Mouse (Mus musculus) testis, postnatal 14 days (tissue): Measurements from ENCODE around the gene Kif17.

ENCODE experiments used
- DNase-seq: peaks from one replicate; pipeline ENCODE4 v3.0.0; 2021; ENCODE audit warnings: low spot score

Kif17 gene

GRCm38 (mm10) chr4:138250088-138250960 lies at the start of gene Kif17, which contains the start of gene Sh2d5:
Gene Kif17 (plus strand): TSS chr4:138250435.
Gene Sh2d5 (plus strand): TSS chr4:138250403.
- DNase-seq = peak; percentile 87

GRCm38 (mm10) chr4:138200769-138201168 lies 49.5 kb upstream of the Kif17 start:
- DNase-seq = no peak

GRCm38 (mm10) chr4:138201696-138202095 lies 48.5 kb upstream of the Kif17 start:
- DNase-seq = no peak

- no peak for DNase-seq
Observed at GRCm38 (mm10) chr4:138210116-138210515, 40.1 kb upstream of the Kif17 start.

- DNase-seq = no peak
Observed at GRCm38 (mm10) chr4:138213861-138214260, 36.4 kb upstream of the Kif17 start.

GRCm38 (mm10) chr4:138215671-138216199 lies 34.5 kb upstream of the Kif17 start:
- no peak for DNase-seq

GRCm38 (mm10) chr4:138216200-138216890 lies 33.9 kb upstream of the Kif17 start, which contains the start of gene Hp1bp3:
Gene Hp1bp3 (plus strand): TSS chr4:138216296.
- DNase-seq = peak; percentile 77

- DNase-seq = peak; percentile 98
Observed at GRCm38 (mm10) chr4:138216891-138217392, 33.3 kb upstream of the Kif17 start.

- no peak for DNase-seq
Observed at GRCm38 (mm10) chr4:138217441-138217840, 32.8 kb upstream of the Kif17 start.

GRCm38 (mm10) chr4:138217951-138218685 lies 32.1 kb upstream of the Kif17 start:
- no peak for DNase-seq

GRCm38 (mm10) chr4:138219331-138219730 lies 30.9 kb upstream of the Kif17 start:
- DNase-seq = no peak

GRCm38 (mm10) chr4:138220761-138221160 lies 29.5 kb upstream of the Kif17 start:
- no peak for DNase-seq

- no peak for DNase-seq
Observed at GRCm38 (mm10) chr4:138221406-138221805, 28.8 kb upstream of the Kif17 start.

GRCm38 (mm10) chr4:138222396-138222795 lies 27.8 kb upstream of the Kif17 start:
- no peak for DNase-seq

- DNase-seq = no peak
Observed at GRCm38 (mm10) chr4:138223623-138224022, 26.6 kb upstream of the Kif17 start.

GRCm38 (mm10) chr4:138246756-138247665 lies 3.2 kb upstream of the Kif17 start:
- DNase-seq = peak; percentile 8

- peak; percentile 6 for DNase-seq
Observed at GRCm38 (mm10) chr4:138251819-138252218, 1.6 kb downstream of the Kif17 start.

- DNase-seq = no peak
Observed at GRCm38 (mm10) chr4:138252231-138252630, 2.0 kb downstream of the Kif17 start.

- no peak for DNase-seq
Observed at GRCm38 (mm10) chr4:138257116-138257687, 7.0 kb downstream of the Kif17 start.

GRCm38 (mm10) chr4:138258663-138259062 lies 8.4 kb downstream of the Kif17 start:
- no peak for DNase-seq
